Mouse (Mus musculus): ENCODE measurements around the gene Prkag2. TPM values are rescaled to one million over a fixed set of nuclear protein-coding genes. Genes with fewer than 3 reads are reported as not detected.

Gene Prkag2
- polyA plus RNA-seq, 1 experiment from 2014 or later, result 7.2 TPM

DNA sequence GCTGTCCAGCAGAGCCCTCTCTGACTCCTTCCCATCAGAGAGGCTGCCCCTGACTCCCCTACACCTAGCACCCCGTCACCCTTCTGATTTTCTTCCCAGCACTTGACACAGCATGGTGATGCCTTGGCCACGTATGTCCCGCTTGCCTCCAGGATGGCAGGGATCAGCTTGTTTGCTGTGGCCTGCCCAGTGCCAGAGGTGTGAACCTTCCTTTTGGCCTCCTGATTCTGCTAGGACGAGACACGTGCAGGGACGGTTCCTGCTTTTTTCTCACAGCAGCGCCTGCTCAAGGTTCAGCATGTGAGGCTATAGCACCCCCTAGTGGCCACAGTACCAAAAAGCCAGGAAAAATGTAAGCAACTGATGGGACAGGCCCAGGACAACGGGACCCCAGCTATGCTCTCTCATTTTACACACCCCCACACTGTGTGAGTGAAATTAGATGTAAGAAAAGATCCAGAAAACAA, 89.4 kb downstream of the Prkag2 start:
- H3K4me3 ChIP-seq, result no peak overlapping the region
- 0 out of 2 replicates have a peak overlapping the region, but pooled peaks have one; percentile 6 for H3K9ac ChIP-seq
- H3K27me3 ChIP-seq (replicated peaks), result peaks cover 25% of the 10 kb centered on the region; the same call in 1 of the 2 replicates
- H3K4me2 ChIP-seq, result peak overlapping the region; percentile 56
- no peaks in the 10 kb centered on the region for H3K36me3 ChIP-seq
- no peak overlapping the region for H3K27ac ChIP-seq
- H3K4me1 ChIP-seq, result peaks cover 17% of the 10 kb centered on the region
- 9% methylated on average over 8 of the region's 8 CpGs for WGBS (ENCODE audit: insufficient replicate concordance)
- H3K9me3 ChIP-seq (replicated peaks), result no peaks in the 10 kb centered on the region
- peak; percentile 48 for ATAC-seq

DNA sequence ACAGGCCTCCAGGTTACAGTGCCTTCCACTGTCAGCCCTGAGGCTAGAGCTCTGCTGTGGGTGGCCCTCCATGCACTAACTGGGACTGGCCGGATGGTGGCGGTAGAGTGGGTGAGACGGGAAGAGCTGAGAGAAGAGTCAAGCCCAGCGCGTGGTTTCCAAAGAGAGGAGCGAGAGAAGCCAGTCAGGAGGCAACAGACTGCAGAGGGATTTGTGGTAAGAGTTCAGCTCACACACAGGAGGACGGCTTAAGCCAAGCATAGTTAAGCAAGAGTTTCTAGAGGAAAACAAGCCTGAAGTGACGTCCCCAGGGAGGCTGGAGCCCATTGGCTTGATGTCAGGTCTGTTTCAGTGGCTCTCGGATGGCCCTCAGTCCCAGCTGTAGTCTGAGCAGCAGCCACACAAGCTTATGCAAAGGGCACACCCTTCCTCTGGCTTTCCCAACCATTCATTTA, 90.0 kb downstream of the Prkag2 start:
- Histone ChIP-seq H3K27me3 (replicated peaks) (peaks cover 25% of the 10 kb centered on the region; the same call in 1 of the 2 replicates), H3K9me3 (replicated peaks) (no peaks in the 10 kb centered on the region), H3K27ac (no peak overlapping the region), H3K36me3 (no peaks in the 10 kb centered on the region), H3K4me1 (peaks cover 23% of the 10 kb centered on the region), H3K4me3 (0 out of 2 replicates have a peak overlapping the region, but pooled peaks have one; percentile 18), H3K4me2 (peak overlapping the region; percentile 56), H3K9ac (0 out of 2 replicates have a peak overlapping the region, but pooled peaks have one; percentile 6)
- peak; percentile 67 for ATAC-seq
- WGBS (ENCODE audit: insufficient replicate concordance), result 6% methylated on average over 9 of the region's 9 CpGs

DNA sequence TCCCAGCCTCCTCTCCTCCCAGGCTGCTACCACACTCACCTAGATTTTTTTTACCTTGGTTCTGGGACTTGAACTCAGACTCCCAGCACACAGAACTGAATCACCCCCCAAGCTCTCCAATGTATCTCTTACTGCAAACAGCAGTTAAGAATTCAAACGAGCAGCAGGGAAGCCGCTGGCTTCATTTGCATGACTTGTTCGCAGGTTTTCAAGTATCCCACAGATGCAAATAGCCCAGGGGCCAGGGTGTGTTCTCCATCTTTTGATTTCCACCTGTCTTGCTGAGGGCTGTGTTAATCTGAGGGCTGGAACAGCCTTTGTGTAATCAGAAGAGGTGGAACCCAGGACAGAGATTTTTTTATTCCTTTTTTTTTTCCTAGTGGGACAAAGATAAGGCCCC, 90.7 kb downstream of the Prkag2 start:
- Histone ChIP-seq H3K36me3 (no peaks in the 10 kb centered on the region), H3K4me3 (no peak overlapping the region), H3K9me3 (replicated peaks) (no peaks in the 10 kb centered on the region), H3K4me1 (peaks cover 27% of the 10 kb centered on the region), H3K9ac (no peak overlapping the region), H3K4me2 (no peak overlapping the region), H3K27me3 (replicated peaks) (peaks cover 25% of the 10 kb centered on the region; the same call in 1 of the 2 replicates), H3K27ac (no peak overlapping the region)
- 57% methylated on average over 3 of the region's 3 CpGs for WGBS (ENCODE audit: insufficient replicate concordance)
- ATAC-seq, result no peak

DNA sequence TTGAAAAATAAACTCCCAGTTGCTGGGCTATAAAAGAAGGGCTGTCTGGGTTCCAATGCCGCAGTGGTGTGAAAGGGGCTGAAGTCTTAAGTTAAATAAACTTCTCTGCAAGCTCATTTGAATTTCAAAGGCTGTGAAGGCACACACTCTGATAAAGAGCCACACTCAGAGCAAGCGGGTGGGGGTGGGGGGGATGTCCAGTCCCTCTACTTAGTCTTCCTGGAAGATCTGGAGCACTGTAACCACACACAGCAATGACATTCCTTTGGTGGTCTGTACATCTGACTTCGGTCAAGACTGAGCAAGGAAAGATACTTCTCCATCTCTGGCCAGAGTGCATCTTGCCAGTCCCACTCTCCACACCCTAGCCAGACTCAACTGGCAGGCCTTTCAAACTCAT, 91.5 kb downstream of the Prkag2 start:
- Histone ChIP-seq H3K4me1 (peaks cover 27% of the 10 kb centered on the region), H3K4me3 (no peak overlapping the region), H3K27me3 (replicated peaks) (peaks cover 25% of the 10 kb centered on the region; the same call in 1 of the 2 replicates), H3K36me3 (no peaks in the 10 kb centered on the region), H3K9ac (no peak overlapping the region), H3K9me3 (replicated peaks) (no peaks in the 10 kb centered on the region), H3K27ac (no peak overlapping the region), H3K4me2 (no peak overlapping the region)
- no peak for ATAC-seq
- 41% methylated on average over 3 of the region's 3 CpGs for WGBS (ENCODE audit: insufficient replicate concordance)

DNA sequence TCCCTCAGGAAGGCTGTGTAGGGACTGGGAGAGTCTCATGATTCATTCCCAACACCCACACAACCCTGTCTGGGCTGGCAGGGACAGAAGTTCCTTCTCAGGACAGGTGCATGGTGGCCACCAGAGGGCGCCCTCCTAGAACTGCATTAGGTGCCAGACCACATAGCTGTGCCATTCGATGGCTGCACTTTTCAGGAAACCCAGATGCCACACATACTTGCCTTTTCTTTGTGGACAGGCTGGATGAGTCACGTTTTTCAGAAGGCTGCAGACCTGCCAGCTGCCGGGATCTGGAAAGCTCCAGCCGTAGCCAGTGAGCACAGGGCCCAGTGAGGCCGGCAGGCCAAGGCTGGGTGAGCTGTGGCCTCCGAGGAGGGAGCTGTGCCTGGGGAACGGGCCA, 93.6 kb downstream of the Prkag2 start:
- H3K36me3 ChIP-seq, result no peaks in the 10 kb centered on the region
- ATAC-seq, result no peak
- WGBS (ENCODE audit: insufficient replicate concordance), result 43% methylated on average over 8 of the region's 8 CpGs
- no peaks in the 10 kb centered on the region for H3K9me3 ChIP-seq (replicated peaks)
- H3K27me3 ChIP-seq (replicated peaks), result peaks cover 25% of the 10 kb centered on the region; the same call in 1 of the 2 replicates
- no peak overlapping the region for H3K9ac ChIP-seq
- no peak overlapping the region for H3K4me3 ChIP-seq
- no peak overlapping the region for H3K27ac ChIP-seq
- H3K4me1 ChIP-seq, result peaks cover 27% of the 10 kb centered on the region
- no peak overlapping the region for H3K4me2 ChIP-seq

DNA sequence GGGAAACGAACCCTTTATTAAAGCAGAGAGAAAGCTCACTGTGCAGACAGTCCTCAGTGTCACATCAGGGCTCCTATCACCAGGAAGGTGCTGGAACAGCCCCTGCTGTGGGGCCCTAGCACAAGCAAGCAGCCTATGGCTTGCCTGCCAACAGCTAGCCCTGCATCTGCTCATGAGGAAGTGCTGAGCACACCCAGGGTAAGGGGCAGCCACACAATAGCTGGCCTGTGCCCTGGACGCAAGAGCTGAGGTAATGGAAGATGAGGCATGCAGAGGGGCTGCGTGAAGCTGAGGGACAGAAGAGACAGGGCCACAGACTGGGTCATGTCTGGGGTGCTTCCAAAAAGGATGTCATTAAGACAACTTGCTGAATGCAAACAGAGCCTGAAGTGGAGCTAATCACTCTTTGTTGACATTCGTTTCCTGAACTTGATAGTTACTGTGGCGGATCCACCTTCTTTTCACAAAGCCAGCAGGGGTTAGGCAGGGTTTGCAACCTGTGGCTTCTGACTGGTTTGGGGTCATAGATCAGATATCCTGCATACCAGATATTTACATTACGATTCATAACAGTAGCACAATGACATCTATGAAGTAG, 94.8 kb downstream of the Prkag2 start:
- Histone ChIP-seq H3K9ac (no peak overlapping the region), H3K27me3 (replicated peaks) (peaks cover 25% of the 10 kb centered on the region; the same call in 1 of the 2 replicates), H3K4me3 (no peak overlapping the region), H3K4me1 (peaks cover 23% of the 10 kb centered on the region), H3K36me3 (no peaks in the 10 kb centered on the region), H3K27ac (no peak overlapping the region), H3K9me3 (replicated peaks) (no peaks in the 10 kb centered on the region), H3K4me2 (no peak overlapping the region)
- ATAC-seq, result no peak
- WGBS (ENCODE audit: insufficient replicate concordance), result 15% methylated on average over 6 of the region's 6 CpGs

DNA sequence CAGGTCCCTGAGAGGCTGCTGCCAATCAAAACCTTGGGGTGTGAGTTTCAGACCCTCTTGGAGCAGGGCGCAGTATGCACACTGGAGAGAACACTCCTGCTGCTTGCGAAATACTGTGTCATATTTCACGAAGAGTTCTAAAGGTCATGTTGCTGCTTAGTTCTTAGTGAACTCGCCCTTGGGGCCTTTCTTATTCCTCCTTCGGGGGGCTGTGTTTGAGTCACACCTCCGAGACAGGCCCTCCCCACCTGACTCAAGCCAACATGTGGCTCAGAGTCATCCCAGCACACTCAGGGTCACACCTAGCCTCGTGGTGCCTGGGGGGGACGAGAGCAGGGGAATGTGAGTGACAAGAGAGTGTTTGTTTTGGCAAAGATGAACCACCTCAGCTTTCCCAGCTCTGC, 99.0 kb downstream of the Prkag2 start:
- WGBS (ENCODE audit: insufficient replicate concordance), result 46% methylated on average over 8 of the region's 8 CpGs

DNA sequence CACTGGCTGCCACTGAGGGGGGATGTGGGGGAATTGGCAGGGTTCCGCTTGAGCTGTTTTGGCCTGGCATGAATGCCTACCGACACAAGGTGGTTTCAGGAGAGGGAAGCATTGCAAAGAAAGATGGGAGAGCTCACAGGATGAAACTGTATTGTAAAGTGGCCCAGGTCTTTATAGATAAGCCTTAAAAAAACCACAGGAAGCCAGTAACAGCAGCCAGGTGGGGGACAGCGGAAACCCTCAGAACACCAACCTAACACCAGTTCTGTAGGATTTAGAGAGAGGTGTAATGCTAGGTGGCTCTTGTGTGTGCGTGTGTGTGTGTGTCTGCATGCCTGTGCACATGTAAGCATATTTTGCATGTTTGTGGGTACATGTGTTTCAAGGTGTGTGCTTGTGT, 101.1 kb downstream of the Prkag2 start:
- H3K4me1 ChIP-seq, result 0 out of 2 replicates have a peak, but pooled peaks cover 5% of the 10 kb centered on the region
- WGBS (ENCODE audit: insufficient replicate concordance), result 56% methylated on average over 4 of the region's 4 CpGs

More for the DNA sequence above, 99.0 kb downstream of the Prkag2 start:
- no peak for ATAC-seq
- peaks cover 17% of the 10 kb centered on the region for H3K4me1 ChIP-seq
- no peaks in the 10 kb centered on the region for H3K36me3 ChIP-seq
- H3K9me3 ChIP-seq (replicated peaks), result no peaks in the 10 kb centered on the region
- no peak overlapping the region for H3K4me2 ChIP-seq
- no peak overlapping the region for H3K27ac ChIP-seq
- H3K9ac ChIP-seq, result no peak overlapping the region
- no peaks in the 10 kb centered on the region for H3K27me3 ChIP-seq (replicated peaks)
- H3K4me3 ChIP-seq, result no peak overlapping the region

DNA sequence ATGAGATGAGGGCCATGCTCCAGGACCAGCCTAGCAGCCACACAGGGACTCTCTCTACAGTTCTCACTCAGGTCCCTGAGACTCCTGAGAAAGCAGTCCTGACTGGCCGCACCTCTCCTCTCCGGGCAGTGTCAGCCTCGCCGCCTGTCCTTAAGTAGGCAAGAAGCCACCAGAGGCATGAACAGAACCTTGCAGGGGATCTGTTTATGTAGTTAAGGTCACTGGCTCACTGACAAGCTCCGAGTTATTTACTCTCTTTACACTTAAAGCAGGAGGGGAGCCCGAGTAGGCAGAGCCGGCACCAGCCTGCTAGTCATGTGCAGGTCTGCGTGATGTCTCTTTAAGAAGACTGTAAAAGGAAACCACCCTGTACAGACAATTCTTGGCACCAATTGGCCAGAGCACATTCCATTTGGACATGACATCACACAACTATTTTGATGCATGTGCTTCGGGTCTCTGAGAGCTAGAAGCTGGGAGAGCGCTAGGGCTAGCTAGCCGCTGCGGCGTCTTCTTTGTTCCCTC, 104.8 kb downstream of the Prkag2 start:
- Histone ChIP-seq H3K4me3 (no peak overlapping the region), H3K9me3 (replicated peaks) (no peaks in the 10 kb centered on the region), H3K9ac (no peak overlapping the region), H3K27me3 (replicated peaks) (0 out of 2 replicates have a peak, but pooled peaks cover 16% of the 10 kb centered on the region), H3K4me2 (peak overlapping the region; percentile 11; the same call in 1 of the 2 replicates), H3K4me1 (0 out of 2 replicates have a peak, but pooled peaks cover 7% of the 10 kb centered on the region), H3K27ac (no peak overlapping the region), H3K36me3 (no peaks in the 10 kb centered on the region)
- ATAC-seq, result no peak
- WGBS (ENCODE audit: insufficient replicate concordance), result 63% methylated on average over 13 of the region's 13 CpGs

More for the DNA sequence above, 101.1 kb downstream of the Prkag2 start:
- Histone ChIP-seq H3K36me3 (no peaks in the 10 kb centered on the region), H3K27ac (no peak overlapping the region), H3K4me3 (no peak overlapping the region), H3K27me3 (replicated peaks) (0 out of 2 replicates have a peak, but pooled peaks cover 7% of the 10 kb centered on the region), H3K9ac (no peak overlapping the region), H3K9me3 (replicated peaks) (no peaks in the 10 kb centered on the region), H3K4me2 (no peak overlapping the region)
- no peak for ATAC-seq

DNA sequence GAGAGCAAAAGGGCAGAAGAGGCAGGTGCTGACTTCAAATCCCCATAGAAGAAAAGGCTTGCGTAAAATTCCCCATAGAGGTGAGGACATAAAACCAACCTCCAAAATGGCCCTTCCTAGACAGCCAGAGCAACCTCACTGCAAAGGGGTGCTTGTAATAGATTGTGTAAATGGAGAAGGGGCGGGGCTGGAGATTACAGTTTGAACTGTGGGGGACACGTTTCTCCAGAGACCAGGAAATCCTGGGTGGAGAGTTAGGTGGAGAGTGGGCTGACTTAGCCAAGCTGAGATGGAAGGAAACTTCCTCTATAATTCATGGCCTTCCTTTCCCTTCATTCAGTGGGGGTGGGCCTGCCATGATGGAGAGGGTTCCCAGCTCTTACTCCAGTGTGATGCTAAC, 107.3 kb downstream of the Prkag2 start:
- 39% methylated on average over 3 of the region's 3 CpGs for WGBS (ENCODE audit: insufficient replicate concordance)
- no peak overlapping the region for H3K4me3 ChIP-seq
- 0 out of 2 replicates have a peak, but pooled peaks cover 16% of the 10 kb centered on the region for H3K27me3 ChIP-seq (replicated peaks)
- no peak overlapping the region for H3K9ac ChIP-seq
- H3K36me3 ChIP-seq, result no peaks in the 10 kb centered on the region
- 0 out of 2 replicates have a peak, but pooled peaks have one; percentile 31 for ATAC-seq
- peaks cover 8% of the 10 kb centered on the region for H3K4me1 ChIP-seq
- H3K4me2 ChIP-seq, result no peak overlapping the region
- no peak overlapping the region for H3K27ac ChIP-seq
- H3K9me3 ChIP-seq (replicated peaks), result no peaks in the 10 kb centered on the region

DNA sequence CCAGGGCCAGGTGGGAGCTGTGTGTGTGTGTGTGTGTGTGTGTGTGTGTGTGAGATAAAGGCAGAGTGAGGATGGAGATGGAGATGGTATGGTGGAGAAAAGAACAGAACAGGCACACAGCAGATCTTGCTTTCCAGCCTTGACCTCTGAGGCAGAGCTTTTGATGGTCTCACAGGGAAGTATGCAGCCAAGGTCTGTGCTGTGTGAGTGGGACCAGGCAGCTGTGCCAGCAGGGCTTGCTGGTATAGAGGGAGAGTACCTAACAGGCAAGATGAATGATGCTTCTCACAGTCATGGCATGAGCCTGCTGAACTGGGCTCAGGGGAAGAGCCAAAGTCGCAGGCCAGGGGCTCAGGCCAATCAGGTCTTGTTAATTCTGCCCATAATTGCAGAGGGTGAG, 108.9 kb downstream of the Prkag2 start:
- Histone ChIP-seq H3K9me3 (replicated peaks) (no peaks in the 10 kb centered on the region), H3K4me3 (no peak overlapping the region), H3K36me3 (no peaks in the 10 kb centered on the region), H3K4me1 (peaks cover 8% of the 10 kb centered on the region), H3K27ac (no peak overlapping the region), H3K4me2 (no peak overlapping the region), H3K27me3 (replicated peaks) (0 out of 2 replicates have a peak, but pooled peaks cover 20% of the 10 kb centered on the region), H3K9ac (no peak overlapping the region)
- 57% methylated on average over 1 of the region's 1 CpGs for WGBS (ENCODE audit: insufficient replicate concordance)
- no peak for ATAC-seq

DNA sequence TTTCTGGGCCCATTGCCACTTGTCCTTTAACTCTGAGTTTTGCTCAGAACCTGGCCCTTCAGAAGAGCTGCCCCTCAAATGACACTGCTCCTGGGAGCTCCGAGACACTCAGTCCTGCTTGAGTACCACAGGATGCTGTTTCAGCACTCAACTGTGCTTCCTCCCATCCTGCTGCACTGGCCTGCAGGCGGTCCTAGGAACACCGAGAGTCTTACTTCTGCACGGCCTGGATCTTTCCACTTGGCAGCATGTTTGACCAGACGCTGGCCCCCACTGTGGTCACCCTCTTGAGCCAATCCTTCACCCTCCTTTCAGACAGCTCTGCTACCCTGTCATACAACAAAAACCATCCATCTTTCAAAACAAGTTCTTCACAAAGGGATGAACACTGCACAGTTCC, 110.0 kb downstream of the Prkag2 start:
- H3K4me1 ChIP-seq, result peaks cover 8% of the 10 kb centered on the region
- no peak for ATAC-seq
- no peak overlapping the region for H3K9ac ChIP-seq
- 62% methylated on average over 5 of the region's 5 CpGs for WGBS (ENCODE audit: insufficient replicate concordance)
- no peaks in the 10 kb centered on the region for H3K36me3 ChIP-seq
- peaks cover 28% of the 10 kb centered on the region; the same call in 1 of the 2 replicates for H3K27me3 ChIP-seq (replicated peaks)
- H3K27ac ChIP-seq, result no peak overlapping the region
- H3K4me3 ChIP-seq, result no peak overlapping the region
- no peaks in the 10 kb centered on the region for H3K9me3 ChIP-seq (replicated peaks)
- no peak overlapping the region for H3K4me2 ChIP-seq
